Mouse (Mus musculus): ENCODE data around the gene Hip1r.

Hip1r gene

GRCm38 (mm10) chr5:123973299-123974178 lies at the start of gene Hip1r:
Hip1r (plus strand) TSS chr5:123973628.
- DNase-seq = peak; percentile 83 to 88

GRCm38 (mm10) chr5:123927118-123927517 lies 46.3 kb upstream of the Hip1r start, which contains the start of gene Gm43518:
Gm43518 (plus strand) TSS chr5:123927418.
- no peak for DNase-seq

GRCm38 (mm10) chr5:123930508-123930989 lies 42.9 kb upstream of the Hip1r start, which contains the start of gene Ccdc62:
Ccdc62 (plus strand) TSS chr5:123930679.
- DNase-seq = peak; percentile 93 to 95

- DNase-seq = no peak
Measured at GRCm38 (mm10) chr5:123931131-123931530, 42.3 kb upstream of the Hip1r start.

- no peak for DNase-seq
Measured at GRCm38 (mm10) chr5:123932927-123933326, 40.5 kb upstream of the Hip1r start.

GRCm38 (mm10) chr5:123933556-123933955 lies 39.9 kb upstream of the Hip1r start:
- DNase-seq = no peak

- DNase-seq = peak in 1 of 2 experiments; percentile 17
Measured at GRCm38 (mm10) chr5:123933957-123934591, 39.4 kb upstream of the Hip1r start.

- no peak for DNase-seq
Measured at GRCm38 (mm10) chr5:123935931-123936330, 37.5 kb upstream of the Hip1r start.

- DNase-seq = no peak
Measured at GRCm38 (mm10) chr5:123938479-123938878, 34.9 kb upstream of the Hip1r start.

GRCm38 (mm10) chr5:123946546-123946945 lies 26.9 kb upstream of the Hip1r start:
- no peak for DNase-seq

GRCm38 (mm10) chr5:123947041-123947761 lies 26.2 kb upstream of the Hip1r start:
- peak; percentile 23 to 41 for DNase-seq

- no peak for DNase-seq
Measured at GRCm38 (mm10) chr5:123952365-123953045, 20.9 kb upstream of the Hip1r start.

GRCm38 (mm10) chr5:123957213-123957612 lies 16.2 kb upstream of the Hip1r start:
- DNase-seq = no peak

- DNase-seq = no peak
Measured at GRCm38 (mm10) chr5:123959018-123959417, 14.4 kb upstream of the Hip1r start.

- no peak for DNase-seq
Measured at GRCm38 (mm10) chr5:123960129-123960528, 13.3 kb upstream of the Hip1r start.

- DNase-seq = no peak
Measured at GRCm38 (mm10) chr5:123961046-123961445, 12.4 kb upstream of the Hip1r start.

GRCm38 (mm10) chr5:123964208-123964607 lies 9.2 kb upstream of the Hip1r start:
- DNase-seq = no peak

- no peak for DNase-seq
Measured at GRCm38 (mm10) chr5:123966759-123967158, 6.7 kb upstream of the Hip1r start.

GRCm38 (mm10) chr5:123968468-123968867 lies 5.0 kb upstream of the Hip1r start:
- no peak for DNase-seq

- DNase-seq = no peak
Measured at GRCm38 (mm10) chr5:123969216-123969615, 4.2 kb upstream of the Hip1r start.

- DNase-seq = no peak
Measured at GRCm38 (mm10) chr5:123970576-123970975, 2.9 kb upstream of the Hip1r start.

- DNase-seq = no peak
Measured at GRCm38 (mm10) chr5:123972453-123972852, 975 bp upstream of the Hip1r start.

- no peak for DNase-seq
Measured at GRCm38 (mm10) chr5:123974179-123974485, 704 bp downstream of the Hip1r start.
